13 mouse cellular contexts compared by ENCODE assay signal in the genomic region with DNA sequence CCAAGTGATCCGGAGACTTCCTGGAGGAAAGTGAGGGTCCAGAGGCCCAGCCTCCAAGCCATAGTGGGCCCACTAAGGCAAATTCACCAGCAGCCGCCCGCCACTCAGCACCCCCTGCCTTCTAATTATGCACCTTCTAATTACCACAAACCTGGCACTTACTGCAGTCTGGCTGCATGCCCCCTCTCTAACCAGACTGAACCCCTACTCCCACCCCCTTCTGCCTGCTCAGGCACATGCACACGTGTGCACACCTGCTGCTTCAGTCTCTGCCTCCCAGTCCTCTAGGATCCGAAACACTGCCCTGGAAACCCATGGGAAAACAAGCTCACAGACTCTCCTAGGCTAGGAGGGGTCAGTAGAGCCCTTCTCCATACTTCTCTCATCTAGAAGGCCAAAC. TPM values are rescaled to one million over a fixed set of nuclear protein-coding genes. Genes with fewer than 3 reads are reported as not detected.
DNase-seq lines count a peak whose midpoint lies in the region; ATAC-seq and TF ChIP-seq lines count a peak whose summit lies in the region.
"Had no signal": no experiment of that assay in that cellular context is flagged by ENCODE, and none has a peak within 500 bp of the region (broad histone marks: within the 10 kb centered on the region; RNA-seq: fewer than 3 reads in every experiment).

No protein-coding gene starts in this region.

- no peak overlapping the region for H3K4me2 ChIP-seq in forebrain, embryonic 11.5 days (ENCODE audit: low read depth, low read length, severe bottlenecking)
- peak overlapping the region; percentile 39; the same call in 1 of the 2 replicates for H3K4me2 ChIP-seq in liver, embryonic 14.5 days (ENCODE audit: low read depth)
- H3K4me2 ChIP-seq: heart, embryonic 13.5 days had no signal

- no peak for ATAC-seq in forebrain, embryonic 11.5 days (replicated peaks; ENCODE audit: low FRiP score)
- no peak for ATAC-seq in liver, embryonic 14.5 days (ENCODE audit: insufficient read depth)

- no peak overlapping the region for H3K4me3 ChIP-seq in forebrain, embryonic 10.5 days
- no peak overlapping the region for H3K4me3 ChIP-seq in forebrain, embryonic 11.5 days (ENCODE audit: low read depth, low read length)
- no peak overlapping the region for H3K4me3 ChIP-seq in embryonic facial prominence, embryonic 10.5 days
- peak overlapping the region in 1 of 2 experiments; percentile 20; a peak in 2 of 4 replicates for H3K4me3 ChIP-seq in liver, embryonic 14.5 days (ENCODE audit: insufficient read depth in 1 of 2, low read depth in 2 of 2, low read length in 2 of 2)
- H3K4me3 ChIP-seq: heart, embryonic 13.5 days had no signal

- no peak for DNase-seq in forebrain, embryonic 10.5 days (ENCODE audit: extremely low spot score, low spot score)
- DNase-seq in forebrain, embryonic 11.5 days (ENCODE audit: low spot score): no peak
- DNase-seq in layer of hippocampus, postnatal 10 days (ENCODE audit: low spot score in 2 of 2): peak; percentile 65 to 68
- no peak for DNase-seq in layer of hippocampus, postnatal 25 days (ENCODE audit: extremely low spot score in 1 of 2, low spot score in 1 of 2)
- DNase-seq in embryonic facial prominence, embryonic 10.5 days (ENCODE audit: low spot score): no peak
- DNase-seq in liver, embryonic 14.5 days (ENCODE audit: low read depth in 3 of 3, low spot score in 3 of 3): no peak
- no peak for DNase-seq in adrenal gland, postnatal 25 days
- DNase-seq in lung, postnatal 36 days: no peak
- DNase-seq: cerebellum, postnatal 25 days; kidney, postnatal 36 days; lung, postnatal 14 days; right cerebral cortex, postnatal 4 days had no signal

- H3K36me3 ChIP-seq in forebrain, embryonic 10.5 days (replicated peaks): peaks cover 8% of the 10 kb centered on the region; the same call in 1 of the 2 replicates
- no peaks in the 10 kb centered on the region for H3K36me3 ChIP-seq in forebrain, embryonic 11.5 days (ENCODE audit: control insufficient read depth, insufficient read depth, low read length)
- H3K36me3 ChIP-seq in embryonic facial prominence, embryonic 10.5 days (replicated peaks): peaks cover 4% of the 10 kb centered on the region
- H3K36me3 ChIP-seq in liver, embryonic 14.5 days (replicated peaks; ENCODE audit: control insufficient read depth, insufficient read depth, low read depth): peaks cover 38% of the 10 kb centered on the region

- peaks cover 73% of the 10 kb centered on the region for H3K4me1 ChIP-seq in forebrain, embryonic 10.5 days
- H3K4me1 ChIP-seq in forebrain, embryonic 11.5 days (replicated peaks; ENCODE audit: control insufficient read depth, insufficient read depth, low read length): no peaks in the 10 kb centered on the region
- H3K4me1 ChIP-seq in embryonic facial prominence, embryonic 10.5 days: peaks cover 83% of the 10 kb centered on the region
- H3K4me1 ChIP-seq in liver, embryonic 14.5 days (replicated peaks; ENCODE audit: control insufficient read depth in 2 of 2, insufficient read depth in 2 of 2, low read length in 1 of 2): peaks cover 32 to 64% of the 10 kb centered on the region in 2 experiments

- H3K9me3 ChIP-seq in forebrain, embryonic 10.5 days: no peaks in the 10 kb centered on the region
- H3K9me3 ChIP-seq in forebrain, embryonic 11.5 days (ENCODE audit: control insufficient read depth, low read length): no peaks in the 10 kb centered on the region
- H3K9me3 ChIP-seq in embryonic facial prominence, embryonic 10.5 days: no peaks in the 10 kb centered on the region
- H3K9me3 ChIP-seq in liver, embryonic 14.5 days (ENCODE audit: control insufficient read depth, low read length): no peaks in the 10 kb centered on the region
- H3K9me3 ChIP-seq: heart, embryonic 13.5 days had no signal

- H3K27ac ChIP-seq in forebrain, embryonic 10.5 days: 0 out of 2 replicates have a peak overlapping the region, but pooled peaks have one; percentile 36
- no peak overlapping the region for H3K27ac ChIP-seq in forebrain, embryonic 11.5 days (ENCODE audit: low read depth, low read length)
- H3K27ac ChIP-seq in embryonic facial prominence, embryonic 10.5 days (replicated peaks): peak overlapping the region; percentile 57; the same call in 1 of the 2 replicates
- peak overlapping the region; percentile 26; the same call in 1 of the 2 replicates for H3K27ac ChIP-seq in liver, embryonic 14.5 days

- no peak for TF ChIP-seq EP300 in liver, embryonic 14.5 days (IDR thresholded peaks at IDR 0.05; ENCODE audit: low read depth)

- WGBS in forebrain, embryonic 10.5 days: 66% methylated on average over 5 of the region's 5 CpGs
- WGBS in forebrain, embryonic 11.5 days: 67% methylated on average over 5 of the region's 5 CpGs
- WGBS in embryonic facial prominence, embryonic 10.5 days: 71% methylated on average over 5 of the region's 5 CpGs
- WGBS in liver, embryonic 14.5 days (ENCODE audit: insufficient replicate concordance): 48% methylated on average over 5 of the region's 5 CpGs

- H3K27me3 ChIP-seq in forebrain, embryonic 10.5 days (ENCODE audit: poor library complexity, severe bottlenecking): no peaks in the 10 kb centered on the region
- H3K27me3 ChIP-seq in forebrain, embryonic 11.5 days (ENCODE audit: control insufficient read depth, insufficient read depth, low read length): no peaks in the 10 kb centered on the region
- H3K27me3 ChIP-seq in embryonic facial prominence, embryonic 10.5 days (replicated peaks; ENCODE audit: low read depth, poor library complexity, severe bottlenecking): no peaks in the 10 kb centered on the region
- H3K27me3 ChIP-seq in liver, embryonic 14.5 days (ENCODE audit: control insufficient read depth, insufficient read depth, low read length): no peaks in the 10 kb centered on the region
- H3K27me3 ChIP-seq: heart, embryonic 13.5 days had no signal

- H3K9ac ChIP-seq in forebrain, embryonic 11.5 days (ENCODE audit: low read length): no peak overlapping the region; the same call in 1 of the 2 replicates
- H3K9ac ChIP-seq in liver, embryonic 14.5 days (replicated peaks): no peak overlapping the region

- no peak for TF ChIP-seq CTCF in liver, embryonic 14.5 days (IDR thresholded peaks at IDR 0.05; ENCODE audit: low read depth)

RNA-seq across cellular contexts. Expression of gene Relt, which starts 8.4 kb away (rescaled TPM):
- 5.0 and 5.7 TPM in 2 replicates for polyA plus RNA-seq in forebrain, embryonic 10.5 days (2016; fragmentation: Nextera tagmentation; extraction: Ambion mirVana)
- polyA plus RNA-seq in forebrain, embryonic 11.5 days (2014; fragmentation: Nextera tagmentation; extraction: Ambion mirVana): 2.5 and 2.7 TPM in 2 replicates
- total RNA-seq in layer of hippocampus, postnatal 10 days (2021): 1 to 10 TPM; 8.1 to 9.7 TPM
- total RNA-seq in layer of hippocampus, postnatal 25 days (2021): 10 to 100 TPM; 10.1 to 10.4 TPM
- polyA plus RNA-seq in embryonic facial prominence, embryonic 10.5 days (2016; fragmentation: Nextera tagmentation; extraction: Ambion mirVana): 4.8 and 5.2 TPM in 2 replicates
- 12.2 and 17.2 TPM in 2 replicates for polyA plus RNA-seq in liver, embryonic 14.5 days (2012; rRNA removed)
- 11.7 and 14.7 TPM in 2 replicates for polyA plus RNA-seq in liver, embryonic 14.5 days (2014; fragmentation: Nextera tagmentation; extraction: Ambion mirVana)
- 1.0 and 1.3 TPM in 2 replicates for total RNA-seq in adrenal gland, postnatal 25 days (2021)

Comparison
In these comparisons a context has a peak if more than half of its experiments do, and no peak if none do; other contexts are left out.
1. DNase-seq: peak in layer of hippocampus, postnatal 10 days (2 of 2); none in forebrain, embryonic 10.5 days (single experiment), forebrain, embryonic 11.5 days (single experiment), layer of hippocampus, postnatal 25 days (0 of 2), embryonic facial prominence, embryonic 10.5 days (single experiment), liver, embryonic 14.5 days (0 of 3), adrenal gland, postnatal 25 days (single experiment) and lung, postnatal 36 days (single experiment).